14 mouse cellular contexts compared by ENCODE assay signal in the genomic region with DNA sequence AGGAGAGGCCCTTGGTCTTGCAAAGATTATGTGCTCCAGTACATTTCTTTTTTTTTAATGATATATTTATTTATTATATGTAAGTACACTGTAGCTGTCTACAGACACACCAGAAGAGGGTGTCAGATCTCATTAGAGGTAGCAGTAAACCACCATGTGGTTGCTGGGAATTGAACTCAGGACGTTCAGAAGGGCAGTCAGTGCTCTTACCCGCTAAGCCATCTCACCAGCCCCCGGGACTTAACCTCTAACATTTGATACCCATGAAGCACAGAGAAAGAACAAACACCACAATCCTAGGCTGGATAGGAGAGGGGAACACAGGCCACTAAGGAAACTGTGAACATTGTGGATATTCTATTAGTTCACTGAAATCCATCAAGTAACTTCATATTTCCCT. TPM values are rescaled to one million over a fixed set of nuclear protein-coding genes. Genes with fewer than 3 reads are reported as not detected.
"Had no signal": no experiment of that assay in that cellular context is flagged by ENCODE, and none has a peak within 500 bp of the region (broad histone marks: within the 10 kb centered on the region; RNA-seq: fewer than 3 reads in every experiment).

No protein-coding gene starts in this region.

RNA-seq across cellular contexts. Expression of a gene that starts 43.9 kb away (rescaled TPM):
- polyA plus RNA-seq: embryonic facial prominence, embryonic 10.5 days; embryonic facial prominence, embryonic 11.5 days; embryonic facial prominence, embryonic 12.5 days; embryonic facial prominence, embryonic 13.5 days; embryonic facial prominence, embryonic 14.5 days; erythroblast, embryonic 14.5 days; forebrain, embryonic 10.5 days; forebrain, embryonic 11.5 days; forebrain, embryonic 13.5 days; forebrain, embryonic 14.5 days; forebrain, embryonic 15.5 days; forebrain, embryonic 16.5 days; forebrain, postnatal 0 days; gonadal fat pad, adult 2 months had no signal
